Mouse (Mus musculus) liver, embryonic 14.5 days (tissue): ENCODE measurements around the gene Sgk1.

Experiments
- CTCF ChIP-seq: IDR thresholded peaks from 2 replicates; pipeline ENCODE4 v1.5.1; 2016; ENCODE audit warnings: antibody characterized with exemption, low read depth, control low read depth
- EP300 ChIP-seq: IDR thresholded peaks from 2 replicates; pipeline ENCODE4 v1.6.1; 2016; ENCODE audit warnings: antibody characterized with exemption, low read depth

DNA sequence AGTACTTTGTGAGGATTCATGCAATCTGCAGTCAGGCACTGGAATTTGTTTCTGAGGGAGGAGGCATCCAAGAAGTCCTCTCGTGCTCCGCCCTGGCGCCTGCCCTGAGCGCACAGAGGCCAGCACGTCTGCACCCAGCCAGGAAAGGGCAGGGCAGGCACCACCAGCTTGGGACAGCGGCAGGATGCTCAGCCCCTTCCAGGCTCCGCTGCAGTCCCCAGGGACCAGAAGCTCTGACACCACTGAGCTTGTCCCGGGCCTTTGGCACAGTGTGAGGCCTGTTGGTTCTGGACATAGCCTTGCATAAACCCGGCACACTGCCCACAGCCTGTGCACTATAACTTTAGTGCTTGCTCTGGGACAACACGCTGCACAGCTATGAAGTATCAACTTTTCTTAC is 24.3 kb upstream of the Sgk1 start:
- TF ChIP-seq CTCF, result no peak
- no peak for TF ChIP-seq EP300
